Mouse (Mus musculus) midbrain, embryonic 14.5 days (tissue): Measurements from ENCODE around the gene Slc22a16. TPM values are rescaled to one million over a fixed set of nuclear protein-coding genes. Genes with fewer than 3 reads are reported as not detected.
"Not testable (repeated sequence)": the region's sequence is repeated elsewhere in the genome, so short reads cannot be mapped to it uniquely, and the experiment has no call there.

Experiments
- ATAC-seq: fragments of 200-750 bp; cut with Nextera tagmentation; 2 replicates; pipeline ENCODE4 v1.8.0; 2017; ENCODE audit warnings: moderate number of reproducible peaks, moderate library complexity; ENCODE audit not compliant: low FRiP score, low TSS enrichment
- DNase-seq: peaks from one replicate; pipeline ENCODE4 v3.0.0-alpha.2; 2015
- H3K27ac ChIP-seq: fragments of 300-500 bp; sonication (generic); replicated peaks from 2 replicates; pipeline ENCODE4 v1.5.1; 2014; ENCODE audit warnings: mild to moderate bottlenecking, low read depth, low read length, moderate library complexity
- H3K27me3 ChIP-seq: fragments of 300-500 bp; sonication (generic); 2 replicates; pipeline ENCODE4 v1.6.1; 2014; ENCODE audit warnings: low read length, control low read depth, mixed read lengths; ENCODE audit not compliant: control insufficient read depth, insufficient read depth
- H3K36me3 ChIP-seq: fragments of 300-500 bp; sonication (generic); 2 replicates; pipeline ENCODE4 v1.6.1; 2014; ENCODE audit warnings: low read length, control low read depth; ENCODE audit not compliant: control insufficient read depth, insufficient read depth
- H3K4me1 ChIP-seq: fragments of 300-500 bp; sonication (generic); 2 replicates; pipeline ENCODE4 v1.6.1; 2014; ENCODE audit warnings: mild to moderate bottlenecking, antibody characterized with exemption, low read length, control low read depth; ENCODE audit not compliant: control insufficient read depth, insufficient read depth
- H3K4me2 ChIP-seq: fragments of 300-500 bp; sonication (generic); 2 replicates; pipeline ENCODE4 v1.6.1; 2014; ENCODE audit warnings: mild to moderate bottlenecking, low read length, moderate library complexity
- H3K4me3 ChIP-seq: fragments of 300-500 bp; sonication (generic); replicated peaks from 2 replicates; pipeline ENCODE4 v1.5.1; 2014; ENCODE audit warnings: low read depth, low read length
- H3K9ac ChIP-seq: fragments of 300-500 bp; sonication (generic); replicated peaks from 2 replicates; pipeline ENCODE4 v1.6.1; 2014; ENCODE audit warnings: mild to moderate bottlenecking, low read length, moderate library complexity
- H3K9me3 ChIP-seq: fragments of 300-500 bp; sonication (generic); 2 replicates; pipeline ENCODE4 v1.6.1; 2016; ENCODE audit warnings: low read length, control low read depth, mixed read lengths; ENCODE audit not compliant: control insufficient read depth
- WGBS: fragments of 180-500 bp; shearing (Covaris S2); extraction: QIAGEN DNeasy Blood & Tissue Kit; methylation state at CpG from one replicate; pipeline ENCODE4 v1.1.7; 2014; 5-methylcytosine and 5-hydroxymethylcytosine counted together
- polyA plus RNA-seq: library from polyadenylated mRNA; unstranded; fragments of >200 nt; fragmentation: Nextera tagmentation; extraction: Ambion mirVana; gene quantifications from 2 replicates; pipeline ENCODE4 v1.2.1, GENCODE M21; 2014

The Slc22a16 gene
- polyA plus RNA-seq, 1 experiment from 2014 or later: not detected

DNA sequence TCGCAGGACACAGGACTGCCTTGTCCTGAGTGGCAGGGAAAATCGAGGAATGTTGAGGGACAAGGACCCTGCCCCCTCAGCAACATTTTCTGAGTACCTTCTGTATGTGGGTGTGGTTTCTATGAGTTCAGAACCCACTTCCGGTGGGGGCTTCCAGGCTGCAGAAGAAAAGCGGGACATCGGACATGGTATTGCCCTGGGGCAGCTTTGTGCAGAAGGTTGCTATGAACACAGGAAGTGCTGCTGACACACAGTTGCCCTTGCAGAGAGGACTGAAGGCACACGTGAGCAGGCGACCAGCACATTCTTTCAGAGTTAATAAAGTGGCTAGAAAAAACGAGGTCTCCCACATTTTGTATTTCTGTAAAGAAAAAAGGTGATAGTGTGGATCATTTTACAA is 42.6 kb upstream of the Slc22a16 start:
- Histone ChIP-seq H3K9ac (no peak overlapping the region), H3K9me3 (no peaks in the 10 kb centered on the region), H3K4me3 (no peak overlapping the region), H3K4me2 (no peak overlapping the region), H3K27me3 (no peaks in the 10 kb centered on the region), H3K4me1 (no peaks in the 10 kb centered on the region), H3K36me3 (no peaks in the 10 kb centered on the region), H3K27ac (no peak overlapping the region)
- ATAC-seq: no peak
- no peak for DNase-seq
- WGBS: 71% methylated on average over 8 of the region's 8 CpGs

DNA sequence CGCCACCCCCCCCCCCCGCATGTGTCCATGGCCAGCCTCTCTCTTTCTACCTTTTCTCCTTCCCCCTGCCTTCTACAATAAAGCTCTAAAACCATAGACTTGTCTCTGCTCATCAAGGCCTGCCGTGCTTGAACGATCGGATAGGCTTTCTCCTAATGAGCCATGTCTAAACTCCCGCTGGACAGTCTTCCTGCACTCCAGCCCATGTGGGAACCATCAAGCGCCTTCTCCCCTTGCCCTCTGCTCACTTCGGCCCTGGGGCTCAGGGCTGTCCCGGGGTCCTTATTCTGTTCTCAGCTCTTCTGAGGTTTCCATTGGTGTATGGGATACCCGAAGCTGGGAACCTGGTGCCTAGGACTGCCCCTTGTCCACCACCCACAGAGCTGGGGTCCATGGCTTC is 41.5 kb upstream of the Slc22a16 start:
- no peak overlapping the region for H3K27ac ChIP-seq
- H3K4me3 ChIP-seq: no peak overlapping the region
- no peaks in the 10 kb centered on the region for H3K9me3 ChIP-seq
- no peak overlapping the region for H3K4me2 ChIP-seq
- no peak overlapping the region for H3K9ac ChIP-seq
- no peaks in the 10 kb centered on the region for H3K27me3 ChIP-seq
- no peak for ATAC-seq
- no peaks in the 10 kb centered on the region for H3K36me3 ChIP-seq
- no peaks in the 10 kb centered on the region for H3K4me1 ChIP-seq
- 45% methylated on average over 8 of the region's 10 CpGs for WGBS
- no peak for DNase-seq

GRCm38 (mm10) chr10:40529617-40530016 is 40.5 kb upstream of the Slc22a16 start:
- Histone ChIP-seq H3K4me1 (no peaks in the 10 kb centered on the region), H3K27ac (no peak overlapping the region), H3K4me2 (no peak overlapping the region), H3K4me3 (no peak overlapping the region), H3K27me3 (no peaks in the 10 kb centered on the region), H3K9ac (no peak overlapping the region), H3K36me3 (no peaks in the 10 kb centered on the region), H3K9me3 (no peaks in the 10 kb centered on the region)
- WGBS: 57% methylated on average over 6 of the region's 6 CpGs
- ATAC-seq (no peak), DNase-seq (peak; percentile 67)

GRCm38 (mm10) chr10:40530661-40531060 is 39.5 kb upstream of the Slc22a16 start:
- H3K9ac ChIP-seq: no peak overlapping the region
- DNase-seq (no peak), ATAC-seq (no peak)
- no peaks in the 10 kb centered on the region for H3K36me3 ChIP-seq
- H3K4me3 ChIP-seq: no peak overlapping the region
- H3K4me1 ChIP-seq: no peaks in the 10 kb centered on the region
- H3K9me3 ChIP-seq: no peaks in the 10 kb centered on the region
- H3K27ac ChIP-seq: no peak overlapping the region
- H3K27me3 ChIP-seq: no peaks in the 10 kb centered on the region
- no peak overlapping the region for H3K4me2 ChIP-seq
- WGBS: 66% methylated on average over 3 of the region's 3 CpGs

- 90% methylated on average over 4 of the region's 4 CpGs for WGBS
- H3K36me3 ChIP-seq, ATAC-seq, H3K4me1 ChIP-seq, H3K27ac ChIP-seq, H3K27me3 ChIP-seq, H3K9me3 ChIP-seq, H3K4me3 ChIP-seq, H3K9ac ChIP-seq, H3K4me2 ChIP-seq, DNase-seq: not testable (repeated sequence)
Observed at GRCm38 (mm10) chr10:40532586-40532985, 37.5 kb upstream of the Slc22a16 start.

GRCm38 (mm10) chr10:40541351-40541750 is 28.8 kb upstream of the Slc22a16 start:
- Histone ChIP-seq H3K4me1 (no peaks in the 10 kb centered on the region), H3K9me3 (0 out of 2 replicates have a peak, but pooled peaks cover 4% of the 10 kb centered on the region), H3K36me3 (no peaks in the 10 kb centered on the region), H3K27ac (no peak overlapping the region), H3K27me3 (no peaks in the 10 kb centered on the region), H3K4me2 (no peak overlapping the region), H3K4me3 (no peak overlapping the region), H3K9ac (no peak overlapping the region)
- 85% methylated on average over 6 of the region's 6 CpGs for WGBS
- no peak for ATAC-seq
- DNase-seq: no peak

- DNase-seq (no peak), ATAC-seq (no peak)
- no peaks in the 10 kb centered on the region for H3K36me3 ChIP-seq
- H3K27me3 ChIP-seq: no peaks in the 10 kb centered on the region
- H3K4me3 ChIP-seq: no peak overlapping the region
- no peak overlapping the region for H3K27ac ChIP-seq
- H3K9me3 ChIP-seq: no peaks in the 10 kb centered on the region
- no peak overlapping the region for H3K4me2 ChIP-seq
- WGBS: 85% methylated on average over 2 of the region's 2 CpGs
- no peaks in the 10 kb centered on the region for H3K4me1 ChIP-seq
- H3K9ac ChIP-seq: no peak overlapping the region
Observed at GRCm38 (mm10) chr10:40549317-40549716, 20.8 kb upstream of the Slc22a16 start.

GRCm38 (mm10) chr10:40551801-40552200 is 18.3 kb upstream of the Slc22a16 start:
- Histone ChIP-seq H3K27ac (no peak overlapping the region), H3K4me1 (no peaks in the 10 kb centered on the region), H3K27me3 (no peaks in the 10 kb centered on the region), H3K4me2 (no peak overlapping the region), H3K9me3 (no peaks in the 10 kb centered on the region), H3K36me3 (no peaks in the 10 kb centered on the region), H3K9ac (no peak overlapping the region), H3K4me3 (no peak overlapping the region)
- 87% methylated on average over 2 of the region's 2 CpGs for WGBS
- DNase-seq: no peak
- ATAC-seq: no peak

GRCm38 (mm10) chr10:40565695-40566094 is 4.4 kb upstream of the Slc22a16 start:
- H3K27ac ChIP-seq, DNase-seq, H3K4me2 ChIP-seq, H3K36me3 ChIP-seq, ATAC-seq, H3K9ac ChIP-seq, H3K9me3 ChIP-seq, H3K4me1 ChIP-seq, H3K4me3 ChIP-seq, H3K27me3 ChIP-seq: not testable (repeated sequence)
- WGBS: 98% methylated on average over 6 of the region's 6 CpGs
